Mouse (Mus musculus): ENCODE results near the gene Myof. TPM values are rescaled to one million over a fixed set of nuclear protein-coding genes. Genes with fewer than 3 reads are reported as not detected.

Gene Myof
- total RNA-seq, 1 experiment, result 44.3 TPM

DNA sequence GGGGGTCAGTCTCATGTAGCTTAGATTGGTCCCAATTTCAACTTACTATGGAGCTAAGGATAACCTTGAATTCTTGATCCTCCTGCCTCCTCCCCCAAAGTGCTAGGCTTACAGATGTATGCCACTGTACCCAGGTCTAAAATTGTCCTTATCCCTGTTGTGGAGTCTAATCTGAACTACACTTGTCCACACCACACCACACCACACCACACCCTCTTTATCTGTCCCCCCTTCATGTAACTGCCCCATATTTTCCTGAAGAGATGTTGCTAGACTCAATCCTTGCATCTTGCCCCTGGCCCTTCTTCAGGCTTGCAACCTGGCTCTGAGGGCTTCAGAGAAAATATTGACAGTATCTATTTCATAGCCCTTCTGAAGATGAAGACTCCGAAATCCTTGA lies 169.9 kb downstream of the Myof start:
- H3K27ac ChIP-seq (ENCODE audit: insufficient read depth, low read depth, low read length, poor library complexity, severe bottlenecking), result no peak overlapping the region
- H3K36me3 ChIP-seq (ENCODE audit: control insufficient read depth, insufficient read depth, low read length, poor library complexity, severe bottlenecking), result no peaks in the 10 kb centered on the region
- TF ChIP-seq CHD2 (IDR thresholded peaks at IDR 0.05; ENCODE audit: low read depth, low read length) (no peak), ZC3H11A (IDR thresholded peaks at IDR 0.05; ENCODE audit: borderline replicate concordance, low read depth, low read length) (no peak), MAFK (IDR thresholded peaks at IDR 0.05; ENCODE audit: insufficient read depth, low read depth, low read length) (no peak), HCFC1 (IDR thresholded peaks at IDR 0.05; ENCODE audit: borderline replicate concordance, insufficient read depth, low read length) (no peak), ZNF384 (IDR thresholded peaks at IDR 0.05; ENCODE audit: low read depth, low read length) (no peak)
- no peak overlapping the region for H3K4me3 ChIP-seq (ENCODE audit: insufficient read depth in 1 of 2, low read depth in 1 of 2, low read length in 2 of 2, poor library complexity in 1 of 2, severe bottlenecking in 1 of 2)
- H3K4me1 ChIP-seq (ENCODE audit: control insufficient read depth in 2 of 2, insufficient read depth in 2 of 2, low read length in 2 of 2, poor library complexity in 1 of 2), result peaks cover 3 to 10% of the 10 kb centered on the region in 2 experiments; a peak in 3 of 4 replicates
- DNase-seq (ENCODE audit: low read depth, low spot score), result no peak
- H3K9ac ChIP-seq (ENCODE audit: insufficient read depth, low read depth, low read length, poor library complexity, severe bottlenecking), result no peak overlapping the region
- H3K9me3 ChIP-seq (ENCODE audit: control insufficient read depth, insufficient read depth, low read depth, low read length), result no peaks in the 10 kb centered on the region
- in situ Hi-C loops (cut with MboI; ENCODE audit: low sequenced_read_pairs in 2 of 2, unreplicated experiment in 2 of 2), result no loop called here

DNA sequence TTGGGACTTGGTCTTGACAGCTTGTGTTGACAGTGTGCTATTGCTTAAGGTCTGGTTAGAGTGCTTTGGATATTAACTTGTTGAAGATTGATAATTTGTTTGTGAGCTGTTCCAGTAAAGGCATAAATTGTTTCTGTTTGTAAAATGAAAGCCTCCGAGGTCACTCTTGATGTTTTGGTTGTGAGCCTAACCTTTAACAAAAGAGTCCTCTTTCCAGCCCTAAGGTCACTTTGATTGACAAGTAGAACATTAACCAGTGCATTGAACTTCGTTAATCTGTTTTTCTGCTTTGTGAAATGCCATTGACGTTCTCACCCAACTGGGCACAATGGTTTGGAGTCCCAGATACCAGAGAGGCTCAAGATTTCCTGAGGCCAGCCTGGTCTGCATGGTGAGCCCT lies 175.8 kb downstream of the Myof start:
- DNase-seq (ENCODE audit: low read depth, low spot score), result no peak
- no peak for TF ChIP-seq ZNF384 (IDR thresholded peaks at IDR 0.05; ENCODE audit: low read depth, low read length)
- no peaks in the 10 kb centered on the region for H3K4me1 ChIP-seq (ENCODE audit: control insufficient read depth in 2 of 2, insufficient read depth in 2 of 2, low read length in 2 of 2, poor library complexity in 1 of 2)
- in situ Hi-C loops (cut with MboI; ENCODE audit: low sequenced_read_pairs in 2 of 2, unreplicated experiment in 2 of 2), result no loop called here
- H3K9ac ChIP-seq (ENCODE audit: insufficient read depth, low read depth, low read length, poor library complexity, severe bottlenecking), result no peak overlapping the region
- no peak overlapping the region for H3K4me3 ChIP-seq (ENCODE audit: insufficient read depth in 1 of 2, low read depth in 1 of 2, low read length in 2 of 2, poor library complexity in 1 of 2, severe bottlenecking in 1 of 2)
- no peaks in the 10 kb centered on the region for H3K9me3 ChIP-seq (ENCODE audit: control insufficient read depth, insufficient read depth, low read depth, low read length)
- H3K27ac ChIP-seq (ENCODE audit: insufficient read depth, low read depth, low read length, poor library complexity, severe bottlenecking), result no peak overlapping the region
- H3K36me3 ChIP-seq (ENCODE audit: control insufficient read depth, insufficient read depth, low read length, poor library complexity, severe bottlenecking), result no peaks in the 10 kb centered on the region

DNA sequence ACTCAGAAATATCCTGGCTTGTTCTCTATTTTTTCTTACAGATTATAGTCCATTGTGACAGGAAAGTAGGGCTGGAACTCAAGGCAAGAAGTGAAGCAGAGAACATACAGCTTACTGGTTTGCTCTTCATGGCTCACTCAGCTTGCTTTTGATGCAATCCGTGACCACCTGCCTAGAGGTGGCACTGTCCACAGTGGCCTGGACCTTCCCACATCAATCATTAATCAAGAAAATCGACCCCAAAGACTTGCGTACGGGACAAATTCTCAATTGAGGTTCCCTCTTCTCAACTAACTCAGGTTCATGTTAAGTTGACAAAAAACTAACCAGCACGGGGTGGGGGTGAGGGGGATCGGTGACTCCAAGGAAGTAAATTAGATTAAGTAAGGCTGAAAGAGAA lies 176.4 kb downstream of the Myof start:
- in situ Hi-C loops (cut with MboI; ENCODE audit: low sequenced_read_pairs in 2 of 2, unreplicated experiment in 2 of 2), result no loop called here
- H3K9me3 ChIP-seq (ENCODE audit: control insufficient read depth, insufficient read depth, low read depth, low read length), result no peaks in the 10 kb centered on the region
- H3K4me1 ChIP-seq (ENCODE audit: control insufficient read depth in 2 of 2, insufficient read depth in 2 of 2, low read length in 2 of 2, poor library complexity in 1 of 2), result no peaks in the 10 kb centered on the region
- no peak overlapping the region for H3K9ac ChIP-seq (ENCODE audit: insufficient read depth, low read depth, low read length, poor library complexity, severe bottlenecking)
- H3K27ac ChIP-seq (ENCODE audit: insufficient read depth, low read depth, low read length, poor library complexity, severe bottlenecking), result no peak overlapping the region
- no peak overlapping the region for H3K4me3 ChIP-seq (ENCODE audit: insufficient read depth in 1 of 2, low read depth in 1 of 2, low read length in 2 of 2, poor library complexity in 1 of 2, severe bottlenecking in 1 of 2)
- DNase-seq (ENCODE audit: low read depth, low spot score), result no peak
- TF ChIP-seq HCFC1 (IDR thresholded peaks at IDR 0.05; ENCODE audit: borderline replicate concordance, insufficient read depth, low read length), result no peak
- TF ChIP-seq ZNF384 (IDR thresholded peaks at IDR 0.05; ENCODE audit: low read depth, low read length), result no peak
- TF ChIP-seq CHD2 (IDR thresholded peaks at IDR 0.05; ENCODE audit: low read depth, low read length), result no peak
- H3K36me3 ChIP-seq (ENCODE audit: control insufficient read depth, insufficient read depth, low read length, poor library complexity, severe bottlenecking), result no peaks in the 10 kb centered on the region

DNA sequence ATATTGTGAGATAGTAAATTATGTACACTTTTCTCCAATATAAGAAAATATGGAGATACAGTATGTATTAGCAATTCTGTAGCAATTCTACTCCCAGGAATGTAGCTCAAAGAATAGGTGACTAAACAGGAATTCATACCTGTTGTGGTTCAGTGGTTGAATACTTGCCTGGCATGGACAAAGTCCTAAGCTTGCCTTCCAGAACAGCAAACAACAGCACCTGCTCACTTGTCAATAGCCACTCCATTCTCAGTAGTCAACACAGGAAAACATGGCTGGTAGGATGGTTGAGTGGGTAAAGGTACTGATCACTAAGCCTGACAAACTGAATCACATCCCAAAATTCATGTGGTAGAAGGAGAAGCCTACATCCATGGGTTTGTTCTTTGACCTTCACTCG lies 182.2 kb downstream of the Myof start:
- in situ Hi-C loops (cut with MboI; ENCODE audit: low sequenced_read_pairs in 2 of 2, unreplicated experiment in 2 of 2), result no loop called here
- no peak overlapping the region for H3K9ac ChIP-seq (ENCODE audit: insufficient read depth, low read depth, low read length, poor library complexity, severe bottlenecking)
- no peaks in the 10 kb centered on the region for H3K9me3 ChIP-seq (ENCODE audit: control insufficient read depth, insufficient read depth, low read depth, low read length)
- no peak overlapping the region for H3K27ac ChIP-seq (ENCODE audit: insufficient read depth, low read depth, low read length, poor library complexity, severe bottlenecking)
- H3K4me1 ChIP-seq (ENCODE audit: control insufficient read depth in 2 of 2, insufficient read depth in 2 of 2, low read length in 2 of 2, poor library complexity in 1 of 2), result peaks cover 0 to 2% of the 10 kb centered on the region in 2 experiments; a peak in 1 of 4 replicates
- TF ChIP-seq ZNF384 (IDR thresholded peaks at IDR 0.05; ENCODE audit: low read depth, low read length) (no peak), HCFC1 (IDR thresholded peaks at IDR 0.05; ENCODE audit: borderline replicate concordance, insufficient read depth, low read length) (no peak), MAFK (IDR thresholded peaks at IDR 0.05; ENCODE audit: insufficient read depth, low read depth, low read length) (no peak)
- H3K4me3 ChIP-seq (ENCODE audit: insufficient read depth in 1 of 2, low read depth in 1 of 2, low read length in 2 of 2, poor library complexity in 1 of 2, severe bottlenecking in 1 of 2), result no peak overlapping the region
- no peak for DNase-seq (ENCODE audit: low read depth, low spot score)
- H3K36me3 ChIP-seq (ENCODE audit: control insufficient read depth, insufficient read depth, low read length, poor library complexity, severe bottlenecking), result no peaks in the 10 kb centered on the region

DNA sequence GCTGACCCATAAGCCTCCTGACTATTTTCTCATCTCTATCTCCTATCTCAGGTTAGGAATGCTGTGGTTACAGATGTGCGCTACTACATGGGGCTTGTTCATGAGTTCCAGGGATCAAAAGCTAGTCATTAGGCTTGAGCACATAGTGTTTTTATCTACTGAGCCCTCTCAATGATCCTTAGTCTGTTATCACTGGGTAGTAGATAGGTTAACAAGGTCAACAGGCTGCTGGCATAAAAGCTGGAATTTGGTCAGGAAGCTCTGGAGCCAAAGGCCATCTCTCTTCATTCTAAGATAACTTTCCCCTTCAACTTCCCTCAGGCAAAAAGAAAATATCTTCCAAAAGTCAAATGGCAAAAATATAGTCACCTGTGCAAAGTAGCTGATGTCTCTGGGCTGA lies 183.1 kb downstream of the Myof start:
- no peak for TF ChIP-seq ZC3H11A (IDR thresholded peaks at IDR 0.05; ENCODE audit: borderline replicate concordance, low read depth, low read length)
- H3K4me3 ChIP-seq (ENCODE audit: insufficient read depth in 1 of 2, low read depth in 1 of 2, low read length in 2 of 2, poor library complexity in 1 of 2, severe bottlenecking in 1 of 2), result no peak overlapping the region
- no peaks in the 10 kb centered on the region for H3K36me3 ChIP-seq (ENCODE audit: control insufficient read depth, insufficient read depth, low read length, poor library complexity, severe bottlenecking)
- in situ Hi-C loops (cut with MboI; ENCODE audit: low sequenced_read_pairs in 2 of 2, unreplicated experiment in 2 of 2), result no loop called here
- no peak overlapping the region for H3K9ac ChIP-seq (ENCODE audit: insufficient read depth, low read depth, low read length, poor library complexity, severe bottlenecking)
- no peaks in the 10 kb centered on the region for H3K9me3 ChIP-seq (ENCODE audit: control insufficient read depth, insufficient read depth, low read depth, low read length)
- peaks cover 0 to 2% of the 10 kb centered on the region in 2 experiments; a peak in 1 of 4 replicates for H3K4me1 ChIP-seq (ENCODE audit: control insufficient read depth in 2 of 2, insufficient read depth in 2 of 2, low read length in 2 of 2, poor library complexity in 1 of 2)
- DNase-seq (ENCODE audit: low read depth, low spot score), result no peak
- no peak overlapping the region for H3K27ac ChIP-seq (ENCODE audit: insufficient read depth, low read depth, low read length, poor library complexity, severe bottlenecking)
